Mouse (Mus musculus) CD8-positive naive resting alpha-beta T cell, adult 57 days (primary cell): ENCODE results near the gene Mettl21c. TPM values are rescaled to one million over a fixed set of nuclear protein-coding genes. Genes with fewer than 3 reads are reported as not detected.

Source experiments
- total RNA-seq: library from RNA; stranded (reverse); gene quantifications from one replicate; pipeline ENCODE4 v1.2.4, GENCODE M21; 2023

Gene Mettl21c
- not detected for total RNA-seq

DNA sequence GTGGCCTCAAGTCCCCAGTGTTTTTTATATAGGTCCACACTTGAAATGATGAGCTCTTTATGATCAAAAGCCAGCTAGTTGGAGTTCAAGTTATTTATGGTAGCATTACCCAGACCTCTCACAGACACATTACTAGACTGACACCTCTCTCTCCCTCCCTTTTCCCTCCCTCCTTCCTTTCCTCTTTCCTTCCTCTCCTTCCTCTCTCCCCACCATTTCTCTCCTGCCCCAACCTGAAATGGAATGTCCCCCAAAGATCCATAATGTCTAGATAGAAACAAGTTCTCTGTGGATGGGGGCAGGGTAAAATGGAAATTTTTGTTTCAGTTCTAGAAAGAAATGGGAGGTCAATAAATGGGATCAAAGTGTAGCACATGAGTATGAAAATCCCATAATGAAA, at the start of gene Mettl21c:
Gene Mettl21c (minus strand): TSS at position 101 of the 400 bp plus-strand sequence.

DNA sequence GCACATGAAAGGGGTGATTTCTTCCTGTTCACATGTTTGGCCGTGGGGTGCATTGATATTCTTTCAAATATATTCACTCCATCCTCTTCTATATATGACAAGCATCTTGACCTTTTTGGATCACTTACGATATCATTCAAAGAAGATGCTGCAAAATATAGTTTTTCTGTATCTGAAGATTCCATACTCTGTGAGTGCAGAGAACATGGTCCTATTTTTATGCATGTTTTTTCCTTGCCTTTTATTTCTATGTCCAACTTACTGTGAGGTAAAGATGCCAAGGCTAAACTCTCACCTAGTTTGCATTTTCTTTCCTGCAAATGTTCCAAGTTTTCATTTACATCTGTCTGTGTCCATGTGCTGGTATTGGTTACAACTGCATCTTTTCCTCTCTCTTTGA, 42.0 kb upstream of the Mettl21c start, which contains the start of gene Gm8251:
Gene Gm8251 (minus strand): TSS at position 101 of the 400 bp plus-strand sequence.

Other genes with a start within 250 kb of the Mettl21c start
- gene Uxs1, start 192.2 kb downstream of the Mettl21c start, total RNA-seq = 10.7 TPM
- gene Tpp2, start 86.4 kb downstream of the Mettl21c start, total RNA-seq = 109 TPM
- gene Gm8251, start 41.9 kb upstream of the Mettl21c start, total RNA-seq = 0.28 TPM
- 33.5 TPM for gene Tex30, start 82.4 kb upstream of the Mettl21c start, total RNA-seq
- gene Kdelc1, start 98.8 kb upstream of the Mettl21c start, total RNA-seq = 3.5 TPM
- gene Bivm, start 98.9 kb upstream of the Mettl21c start, total RNA-seq = 6.5 TPM
- 28.5 TPM for gene Ercc5, start 127.7 kb upstream of the Mettl21c start, total RNA-seq
- not detected for gene Mettl21e, start 198.9 kb upstream of the Mettl21c start, total RNA-seq